Mouse (Mus musculus) c-Kit-positive CD71-positive TER-119-negative erythroid progenitor cells, embryonic 14.5 days (primary cell): Measurements from ENCODE around the gene Coq10b.
A peak's percentile ranks its signal among the peaks of the same experiment; 100 is the strongest.
"Not testable (repeated sequence)": the region's sequence is repeated elsewhere in the genome, so short reads cannot be mapped to it uniquely, and the experiment has no call there.

ENCODE experiments used
- DNase-seq: peaks from one replicate; pipeline ENCODE4 v3.0.0-alpha.2; 2013; ENCODE audit warnings: low read depth

The Coq10b gene

DNA sequence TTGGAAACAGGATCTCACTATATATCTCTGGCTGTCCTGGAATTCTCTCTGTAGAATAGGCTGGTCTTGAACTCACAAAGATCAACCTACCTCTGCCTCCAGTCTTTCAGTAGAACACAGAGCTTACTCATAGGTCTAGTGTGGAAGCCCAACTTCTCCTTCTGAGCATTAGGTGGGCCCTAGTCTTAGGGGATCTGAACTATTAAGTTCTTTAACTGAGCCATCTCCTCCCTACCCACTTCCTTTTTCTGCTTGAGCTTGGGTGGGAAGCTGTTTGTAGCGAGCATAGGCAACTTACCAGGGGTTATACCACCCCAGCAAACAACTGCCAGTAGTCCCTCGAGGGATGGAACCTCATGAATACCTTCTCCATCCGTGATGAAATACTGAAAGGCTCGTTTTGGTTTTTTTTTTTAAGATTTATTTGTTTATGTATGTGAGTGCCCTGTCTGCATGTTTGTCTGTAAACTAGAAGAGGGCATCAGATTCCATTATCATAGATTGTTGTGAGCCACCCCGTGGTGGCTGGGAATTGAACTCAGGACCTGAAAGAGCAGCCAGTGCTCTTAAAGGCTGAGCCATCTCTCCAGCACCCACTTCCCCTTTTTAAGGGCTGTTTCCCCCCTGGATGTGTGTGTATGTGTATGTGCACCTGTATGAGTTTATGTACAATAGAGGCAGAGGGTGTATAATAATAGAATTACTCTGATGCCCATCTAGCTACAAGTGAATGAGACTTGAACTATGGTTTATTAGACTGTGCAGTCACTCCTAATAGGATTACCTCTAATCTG lies 2.9 kb downstream of the Coq10b start:
- no peak for DNase-seq

DNA sequence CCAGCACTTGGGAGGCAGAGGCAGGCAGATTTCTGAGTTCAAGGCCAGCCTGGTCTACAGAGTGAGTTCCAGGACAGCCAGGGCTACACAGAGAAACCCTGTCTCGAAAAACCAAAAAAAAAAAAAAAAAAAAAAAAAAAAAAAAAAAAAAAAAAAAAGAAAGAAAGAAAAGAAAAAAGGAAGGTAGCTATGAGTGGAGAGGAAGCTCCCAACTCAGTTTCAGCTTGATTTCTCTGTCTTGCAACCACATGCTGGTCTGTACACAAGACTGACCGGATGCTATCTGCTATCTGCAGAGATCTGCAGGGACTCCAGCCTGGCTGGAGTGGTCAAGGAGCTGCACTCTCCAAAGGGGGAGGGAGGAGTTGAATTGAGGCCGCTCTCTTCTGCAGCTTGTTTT lies 5.8 kb downstream of the Coq10b start:
- not testable (repeated sequence) for DNase-seq

DNA sequence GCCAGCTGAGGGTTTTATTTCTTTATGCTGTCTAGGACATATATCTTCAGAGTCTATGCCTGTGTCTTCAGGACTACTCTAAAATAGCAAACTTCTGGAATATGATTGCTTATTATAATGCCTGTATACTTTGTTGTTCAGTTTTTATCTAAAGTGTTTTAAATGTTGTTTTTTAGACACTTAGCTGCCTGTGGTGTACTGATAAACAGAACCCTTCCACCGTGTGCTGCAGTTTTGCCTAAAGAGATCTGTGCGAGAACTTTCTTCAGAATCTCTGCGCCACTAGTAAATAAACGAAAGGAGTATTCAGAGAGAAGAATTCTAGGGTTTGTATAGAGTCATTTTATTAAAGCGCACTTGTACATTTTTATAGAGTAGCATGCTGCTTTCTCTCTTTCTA lies 8.5 kb downstream of the Coq10b start:
- DNase-seq: no peak

DNA sequence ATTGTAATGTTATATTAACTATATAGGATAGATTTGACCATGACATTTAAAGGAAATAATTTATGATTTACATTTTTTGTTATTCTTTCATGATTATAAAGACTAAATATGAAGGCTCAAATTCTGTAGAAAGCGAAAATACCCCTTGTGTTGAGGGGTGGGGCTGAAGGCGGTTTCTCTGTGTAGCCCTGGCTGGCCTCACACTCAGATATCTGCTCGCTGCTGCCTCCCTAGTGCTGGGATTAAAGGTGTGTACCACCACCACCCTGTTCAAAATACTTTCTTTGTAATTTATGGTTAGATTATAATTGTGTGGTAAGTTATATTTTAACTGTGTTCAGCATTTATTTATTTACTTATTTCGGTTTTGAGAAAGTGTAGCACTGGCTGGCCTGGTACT lies 9.2 kb downstream of the Coq10b start:
- no peak for DNase-seq

DNA sequence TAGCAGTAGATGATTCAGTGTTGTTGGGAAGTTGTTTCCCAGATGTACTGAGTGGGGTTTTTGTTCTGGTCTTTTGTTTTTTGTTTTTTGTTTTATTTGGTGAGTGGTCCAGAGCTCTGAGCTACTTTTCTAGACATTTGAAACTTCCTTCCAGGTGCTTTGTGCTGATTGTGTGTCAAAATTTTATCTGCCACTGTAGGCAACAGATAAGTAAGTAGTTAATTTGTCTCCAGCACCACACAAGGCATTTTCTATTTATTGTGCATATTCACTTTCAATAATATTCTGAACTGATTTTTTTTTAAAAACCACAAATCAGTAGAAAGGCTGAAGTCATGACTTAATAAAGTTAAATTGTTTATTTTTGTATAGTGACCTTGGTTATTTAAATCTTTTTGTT lies 19.8 kb downstream of the Coq10b start:
- DNase-seq: not testable (repeated sequence)

DNA sequence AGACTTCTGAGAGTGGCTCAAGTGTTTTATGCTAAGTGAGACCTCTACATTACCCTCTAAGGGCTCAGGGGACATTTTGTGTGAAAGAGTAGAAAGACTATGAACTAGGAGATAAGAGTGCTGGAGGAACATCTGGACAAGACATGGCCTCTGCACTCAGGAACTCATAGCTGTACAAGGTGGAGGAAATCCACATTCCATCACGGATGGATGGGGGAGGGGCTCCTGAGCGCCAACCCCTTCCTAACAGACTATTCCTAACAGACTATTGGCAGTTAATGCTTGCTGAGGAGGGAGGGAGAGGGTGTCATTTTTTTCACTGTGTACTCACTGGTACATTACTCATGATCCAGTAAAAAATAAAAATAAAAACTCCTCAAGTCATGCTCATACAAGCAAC lies 22.2 kb downstream of the Coq10b start:
- no peak for DNase-seq

DNA sequence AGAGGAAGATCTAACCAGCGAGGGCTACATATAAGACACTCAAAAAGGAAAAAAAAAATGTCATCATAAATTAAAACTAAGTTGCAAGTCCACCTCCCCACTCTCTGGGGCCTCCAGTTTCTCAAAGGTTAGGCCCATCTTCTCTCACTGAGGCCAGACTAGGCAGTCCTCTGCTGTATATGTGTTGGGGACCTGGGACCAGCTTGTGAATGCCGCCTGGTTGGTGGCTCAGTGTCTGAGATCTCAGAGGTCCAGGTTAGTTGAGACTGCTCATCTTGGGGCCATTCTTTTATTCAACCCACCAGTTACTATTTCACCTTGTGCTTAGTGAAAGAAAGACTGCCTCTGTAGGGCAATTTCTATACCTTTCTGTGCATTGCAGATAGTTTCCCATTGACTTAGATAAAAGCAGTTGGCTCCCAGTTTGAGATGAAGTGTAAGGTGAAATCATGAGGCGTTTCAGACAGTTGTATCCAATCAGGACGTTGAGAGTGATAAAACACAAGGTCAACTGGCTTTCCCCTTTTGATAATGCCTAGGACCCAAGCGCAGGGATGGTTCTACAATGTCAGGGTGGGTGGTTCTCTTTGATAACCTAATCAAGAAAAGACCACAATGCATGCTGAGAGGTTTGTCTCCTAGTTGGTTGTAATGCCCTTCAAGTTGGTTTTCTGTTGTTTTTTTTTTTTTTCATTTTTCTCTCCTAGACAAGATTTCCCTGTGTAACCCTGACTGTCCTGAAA lies 23.3 kb downstream of the Coq10b start:
- peak; percentile 84 for DNase-seq

DNA sequence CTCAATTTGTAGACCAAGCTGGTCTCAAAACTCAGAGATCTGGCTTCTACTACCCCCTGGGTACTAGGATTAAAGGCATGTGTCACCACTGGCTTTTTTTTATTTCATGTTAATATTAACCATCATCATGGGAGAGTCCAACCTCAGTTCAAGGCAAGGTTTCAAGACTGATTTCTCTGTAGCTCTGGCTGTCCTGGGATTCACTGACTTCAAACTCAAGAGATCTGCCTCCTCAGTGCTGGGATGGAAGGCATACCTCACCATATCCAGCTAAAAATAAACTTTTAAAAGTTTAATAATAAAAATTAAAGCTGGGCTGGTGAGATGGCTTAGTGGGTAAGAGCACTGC lies 23.8 kb downstream of the Coq10b start:
- DNase-seq: no peak

DNA sequence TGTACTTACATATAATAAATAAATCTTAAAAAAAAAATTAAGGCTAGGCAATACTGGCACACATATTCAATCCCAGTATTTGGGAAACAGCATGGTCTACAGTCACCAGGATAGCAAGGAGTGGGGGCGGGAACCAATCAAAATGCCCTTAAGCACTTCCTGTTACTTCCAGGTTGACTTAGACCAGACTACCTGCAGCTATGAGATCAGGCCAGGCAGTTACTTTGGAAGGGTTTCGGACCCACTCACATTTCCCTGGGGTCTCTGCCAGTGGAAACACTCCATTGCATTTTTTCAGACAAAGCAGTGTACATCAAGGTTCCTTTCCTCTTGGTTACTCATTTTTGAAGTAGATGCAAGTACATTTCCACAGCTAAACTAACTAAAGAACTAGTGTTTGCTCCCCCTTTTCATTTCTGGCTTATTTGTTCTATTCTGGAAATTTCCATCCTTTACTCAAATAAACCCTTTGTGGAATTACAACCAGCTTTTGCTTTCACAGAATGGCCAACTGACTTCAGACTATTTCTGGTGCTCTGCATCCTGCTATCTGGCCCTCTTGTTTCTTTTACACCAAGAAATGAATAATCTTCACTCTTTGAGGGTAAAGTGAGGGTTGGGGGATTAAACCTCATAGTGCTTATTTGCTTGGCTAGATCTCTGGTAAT lies 24.4 kb downstream of the Coq10b start:
- DNase-seq: no peak

DNA sequence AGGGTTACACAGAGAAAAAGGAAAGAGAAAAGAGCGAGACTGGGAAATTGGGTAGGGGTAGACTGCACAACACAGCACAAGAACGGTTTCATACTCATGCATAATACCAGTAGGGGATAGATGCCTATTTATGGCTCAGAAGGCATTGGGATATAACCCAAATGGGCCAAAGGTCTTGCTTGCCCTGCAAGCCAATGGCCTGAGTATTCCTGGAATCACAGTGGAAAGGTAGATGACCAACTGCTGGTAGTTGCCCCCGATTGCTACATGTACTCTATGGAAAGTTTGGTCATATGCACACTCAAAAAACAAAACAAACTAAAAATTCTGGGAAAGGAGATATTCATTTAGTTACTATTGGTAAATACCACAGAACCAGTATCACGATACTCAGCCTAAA lies 27.1 kb downstream of the Coq10b start:
- no peak for DNase-seq

DNA sequence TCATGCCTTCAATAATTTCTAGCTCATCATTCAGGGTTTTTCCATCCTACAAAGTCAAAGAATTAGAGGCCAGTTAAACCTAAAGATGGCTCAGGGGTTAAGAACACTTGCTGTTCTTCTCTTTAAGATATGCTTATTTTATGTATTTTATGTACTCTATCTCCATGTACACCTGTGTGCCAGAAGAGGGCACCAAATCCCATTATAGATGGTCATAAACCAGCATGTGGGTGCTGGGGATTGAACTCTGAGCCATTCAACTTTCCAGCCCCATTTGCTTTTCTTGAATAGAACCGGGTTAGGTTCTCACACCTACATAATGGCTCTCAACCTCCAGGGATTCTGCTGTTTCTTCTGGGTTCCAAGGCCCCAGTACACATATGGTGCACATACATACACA lies 29.5 kb downstream of the Coq10b start:
- no peak for DNase-seq

DNA sequence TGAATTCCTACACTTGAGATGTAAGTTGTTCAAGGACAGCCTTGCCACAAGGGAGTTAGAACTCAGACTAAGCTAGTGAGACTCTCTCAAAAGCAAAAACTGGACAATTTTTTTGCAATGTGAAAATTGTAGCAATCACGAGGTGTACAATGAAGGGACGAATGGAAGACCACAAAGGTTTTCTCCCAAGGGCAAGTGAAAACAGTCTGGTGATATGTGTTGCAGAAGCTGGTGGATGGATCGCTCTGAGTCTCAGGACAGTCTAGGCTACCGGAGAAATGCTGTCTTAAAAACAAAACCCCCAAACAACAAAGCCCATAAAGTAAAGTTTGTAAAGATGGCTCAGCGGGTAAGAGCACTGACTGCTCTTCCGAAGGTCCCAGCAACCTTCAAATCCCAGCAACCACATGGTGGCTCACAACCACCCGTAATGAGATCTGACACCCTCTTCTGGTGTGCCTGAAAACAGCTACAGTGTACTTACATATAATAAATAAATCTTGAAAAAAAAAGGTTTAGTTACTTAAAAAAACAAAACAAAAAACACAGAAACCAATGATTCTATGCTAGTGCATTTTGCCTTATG lies 33.3 kb downstream of the Coq10b start:
- DNase-seq: no peak

DNA sequence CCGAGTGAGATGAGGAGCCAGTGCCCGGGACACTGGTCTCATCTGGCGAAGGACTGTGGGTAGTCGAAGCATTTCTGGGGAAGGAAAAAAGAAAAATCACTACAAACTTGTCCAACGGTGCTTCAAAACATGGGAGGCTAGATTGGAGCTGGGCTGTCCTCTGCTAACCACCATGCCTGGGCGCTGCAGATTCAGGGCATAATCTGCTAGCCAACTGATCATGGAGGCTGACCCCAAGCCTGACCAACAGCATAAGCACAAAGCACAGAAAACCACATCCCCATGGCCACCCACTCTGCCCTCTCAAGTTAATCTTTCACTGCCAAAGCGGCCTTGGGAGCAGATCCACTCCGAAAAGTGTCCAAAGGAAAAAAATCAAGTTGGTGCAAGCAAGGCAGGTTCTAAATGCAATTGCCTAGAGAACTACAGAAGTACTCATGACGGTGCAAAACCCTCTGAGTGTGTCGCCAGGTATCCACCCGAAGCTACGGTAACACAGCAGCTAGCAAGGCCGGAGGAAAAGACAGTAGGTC lies 34.4 kb downstream of the Coq10b start:
- no peak for DNase-seq

DNA sequence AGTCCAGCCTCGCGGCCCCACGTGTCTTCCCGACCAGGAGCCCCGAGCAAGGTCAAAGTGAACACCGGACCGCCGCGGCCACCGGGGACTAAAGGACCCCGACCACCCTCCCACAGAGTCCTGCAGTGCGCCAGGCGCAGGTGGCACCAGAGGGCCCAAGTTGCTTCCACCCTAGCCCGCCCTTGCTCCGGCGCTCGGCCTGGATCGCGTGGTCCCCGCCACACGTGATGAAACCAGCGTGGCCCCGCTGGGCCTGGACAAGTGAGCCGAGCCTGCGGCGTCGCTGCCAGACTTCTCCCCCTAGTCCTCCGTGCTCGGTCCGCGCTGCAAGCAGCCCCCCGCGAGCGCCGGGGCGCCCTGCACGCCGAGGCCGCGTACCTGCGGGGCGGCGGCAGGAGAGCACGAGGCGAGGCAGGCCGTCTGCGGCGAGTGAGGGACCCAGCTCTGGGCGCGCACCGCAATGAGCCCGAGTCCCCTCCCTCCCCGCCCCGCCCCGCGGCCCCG lies 34.9 kb downstream of the Coq10b start:
- DNase-seq: no peak

DNA sequence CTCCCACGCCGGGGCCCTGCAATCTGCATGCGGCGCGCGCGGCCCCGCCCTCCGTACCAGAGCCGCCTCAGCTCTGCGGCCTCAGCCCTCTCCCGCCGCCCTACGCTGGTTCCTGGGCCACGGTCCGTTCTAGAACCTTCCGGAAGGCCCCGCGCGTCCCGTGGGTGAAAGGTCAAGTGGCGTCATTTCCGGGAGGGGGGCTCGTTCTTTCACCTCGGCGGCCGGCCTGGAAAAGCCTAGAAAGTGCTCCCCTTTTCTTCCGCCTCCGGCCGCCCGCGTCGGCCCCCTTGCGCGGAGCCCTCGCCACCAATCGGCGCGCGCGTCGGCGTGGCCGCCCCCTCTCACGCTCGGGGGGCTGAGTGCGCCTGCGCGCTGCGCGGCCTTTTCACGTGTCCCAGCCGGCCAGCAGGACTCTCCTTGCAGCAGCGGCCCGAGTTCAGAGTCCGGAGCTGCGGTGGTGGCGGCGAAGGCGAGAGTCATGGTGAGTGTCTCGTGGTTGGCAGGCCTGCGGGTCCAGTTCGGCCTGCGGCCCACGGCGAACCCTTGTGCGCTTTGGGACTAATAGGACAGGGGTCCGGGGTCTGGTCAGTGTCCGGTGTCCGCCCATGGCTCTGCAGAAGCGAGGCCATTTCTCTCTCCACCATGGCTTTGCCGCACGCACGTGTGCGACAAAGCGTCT lies 35.5 kb downstream of the Coq10b start, which contains the start of the genes Hspe1 and Hspd1:
Hspe1 (plus strand) TSS at position 201 of the 679 bp plus-strand sequence.
Hspd1 (minus strand) TSS at position 312 of the 679 bp plus-strand sequence.
- DNase-seq: peak; percentile 98

DNA sequence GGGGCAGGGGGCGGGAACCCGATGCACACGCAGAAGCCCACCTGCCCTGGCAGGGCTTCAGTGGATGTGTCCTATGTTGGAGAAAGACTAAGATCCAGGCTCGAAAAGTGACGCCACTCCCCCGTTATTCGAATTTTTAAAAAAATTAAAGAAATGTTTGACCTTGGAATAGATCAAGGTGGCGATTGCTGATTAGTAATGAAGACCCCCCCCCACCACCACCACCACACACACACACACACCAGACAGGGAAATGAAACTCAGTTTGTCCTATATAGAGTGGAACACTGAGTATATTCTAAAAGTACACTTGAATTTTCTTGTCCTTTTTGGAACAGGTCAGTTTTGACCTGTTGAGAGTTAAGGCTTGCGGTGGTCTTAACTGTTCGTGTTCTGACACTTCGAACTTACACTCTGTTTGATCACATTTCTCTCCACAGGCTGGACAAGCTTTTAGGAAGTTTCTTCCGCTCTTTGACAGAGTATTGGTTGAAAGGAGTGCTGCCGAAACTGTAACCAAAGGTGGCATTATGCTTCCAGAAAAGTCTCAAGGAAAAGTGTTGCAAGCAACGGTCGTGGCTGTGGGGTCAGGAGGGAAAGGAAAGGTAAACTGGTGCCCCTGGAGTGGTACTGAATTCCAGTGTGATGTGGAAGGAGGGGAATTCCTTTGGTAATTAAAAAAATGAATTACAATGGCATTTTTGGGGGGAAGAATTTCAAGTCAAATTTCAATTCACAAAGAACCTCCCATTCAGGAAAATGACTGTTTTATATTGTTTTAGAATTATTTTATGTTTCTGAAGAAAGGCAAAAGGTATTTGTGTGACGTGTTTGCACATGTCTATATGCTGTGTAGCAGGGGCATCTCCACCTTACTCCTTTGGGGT lies 36.3 kb downstream of the Coq10b start:
- DNase-seq: no peak

DNA sequence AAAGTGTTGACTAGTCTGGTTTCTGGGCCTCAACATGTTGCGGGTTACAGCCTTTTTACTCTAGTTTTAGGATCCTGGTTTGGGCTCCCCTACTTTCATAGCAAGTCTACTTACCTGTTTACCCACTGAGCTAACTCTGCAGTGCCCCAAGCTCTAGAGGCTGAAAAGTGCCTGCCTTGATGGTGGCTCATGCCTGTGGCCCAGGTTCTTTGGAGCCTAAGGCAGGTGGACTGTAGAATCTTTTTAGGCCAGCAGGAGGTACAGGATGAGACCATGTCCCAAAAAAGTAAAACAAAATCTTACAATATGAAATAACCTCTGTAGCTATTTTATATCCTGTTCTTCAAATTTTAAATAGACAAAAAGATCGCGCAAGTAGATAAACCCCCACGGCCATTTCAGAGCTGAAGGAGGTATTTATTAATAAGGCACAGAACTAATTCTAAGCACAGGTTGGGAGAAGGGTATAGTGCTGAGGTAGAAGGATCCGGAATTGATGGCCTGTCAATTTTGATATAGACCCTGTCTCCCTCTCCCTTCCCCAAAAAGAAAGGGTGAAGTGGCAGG lies 37.0 kb downstream of the Coq10b start:
- DNase-seq: no peak

DNA sequence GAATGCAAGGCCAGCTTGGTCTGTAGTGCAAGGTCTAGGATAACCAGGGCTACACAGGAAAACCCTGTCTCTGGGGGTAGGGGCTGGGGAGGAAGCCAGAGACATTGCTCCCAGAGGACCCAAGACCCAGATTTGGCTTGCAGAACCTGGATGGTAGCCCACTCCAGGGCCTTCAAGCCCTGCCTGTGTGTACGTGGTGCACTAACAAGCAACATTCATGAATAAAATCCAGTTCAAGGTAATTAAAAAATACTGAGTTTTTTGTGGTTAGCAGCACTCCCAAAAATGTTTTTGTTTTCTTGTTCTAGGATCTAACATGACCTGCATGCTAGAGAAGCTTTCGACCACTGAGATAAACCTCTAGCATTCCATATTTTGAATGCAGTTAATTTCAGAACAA lies 39.5 kb downstream of the Coq10b start:
- DNase-seq: no peak

DNA sequence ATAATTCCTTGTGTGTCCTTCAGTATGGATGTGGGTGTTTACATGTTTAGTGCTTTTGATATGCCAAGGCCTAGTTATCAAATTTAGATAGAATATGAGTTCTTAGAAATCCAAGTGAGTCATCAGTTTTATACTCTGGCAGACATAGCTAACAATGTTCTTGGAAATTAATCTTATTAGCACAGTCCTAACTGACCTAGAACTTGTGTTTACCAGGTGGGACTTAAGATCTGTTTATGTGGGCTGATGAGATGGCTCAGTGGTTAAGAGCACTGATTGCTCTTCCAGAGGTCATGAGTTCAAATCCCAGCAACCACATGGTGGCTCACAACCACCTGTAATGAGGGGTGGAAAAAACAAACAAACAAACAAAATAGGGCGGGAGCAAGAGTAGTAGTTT lies 39.9 kb downstream of the Coq10b start:
- peak; percentile 77 for DNase-seq

DNA sequence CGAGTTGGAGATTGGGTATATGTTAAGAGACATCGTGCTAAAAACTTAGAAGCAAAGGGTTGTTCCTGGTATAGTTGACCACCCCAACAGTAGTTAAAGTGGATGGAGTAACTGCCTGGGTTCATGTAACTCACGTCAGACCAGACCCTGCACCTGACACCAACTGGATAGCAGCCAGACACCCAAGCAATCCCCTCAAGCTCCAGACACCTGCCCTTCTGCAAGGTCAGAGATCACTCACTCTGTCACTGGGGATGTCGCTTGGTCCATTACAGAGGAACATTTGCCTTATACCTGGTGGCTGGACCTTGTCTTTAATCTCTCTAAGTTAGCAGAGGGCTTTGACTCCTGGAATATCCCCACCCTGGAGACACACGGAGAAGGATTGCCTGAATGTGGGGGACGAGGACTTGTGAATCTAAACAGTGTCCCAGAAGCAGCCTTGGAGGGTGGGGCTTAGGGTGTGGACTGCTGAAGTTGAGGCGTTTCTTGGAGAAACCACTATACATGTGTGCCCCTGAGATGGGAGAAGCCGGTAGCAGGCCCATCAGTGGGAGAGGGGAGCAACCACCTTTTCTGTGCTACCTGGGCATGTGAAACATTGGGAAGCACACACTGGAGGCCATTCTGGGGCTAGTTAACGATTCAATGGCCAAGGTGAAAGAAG lies 54.5 kb downstream of the Coq10b start:
- DNase-seq: no peak
